Mouse (Mus musculus): ENCODE measurements around the gene Cdkn1a. TPM values are rescaled to one million over a fixed set of nuclear protein-coding genes. Genes with fewer than 3 reads are reported as not detected.

Gene Cdkn1a
- polyA plus RNA-seq, 1 experiment from 2014 or later, result 39.3 TPM

Other genes with a start within 250 kb of the Cdkn1a start
- gene Pnpla1, start 232.6 kb upstream of the Cdkn1a start, polyA plus RNA-seq (2015; fragmentation: Nextera tagmentation; extraction: Ambion mirVana), result 0.10 TPM in 1 of 2 replicates, not detected in the other
- 1.4 and 2.2 TPM in 2 replicates for gene 4930539E08Rik, start 175.7 kb upstream of the Cdkn1a start, polyA plus RNA-seq (2015; fragmentation: Nextera tagmentation; extraction: Ambion mirVana)
- gene Pxt1, start 147.1 kb upstream of the Cdkn1a start, polyA plus RNA-seq (2015; fragmentation: Nextera tagmentation; extraction: Ambion mirVana), result not detected in 2 replicates
- 64.7 and 65.8 TPM in 2 replicates for gene Kctd20, start 139.0 kb upstream of the Cdkn1a start, polyA plus RNA-seq (2015; fragmentation: Nextera tagmentation; extraction: Ambion mirVana)
- gene Stk38, start 83.0 kb upstream of the Cdkn1a start, polyA plus RNA-seq (2015; fragmentation: Nextera tagmentation; extraction: Ambion mirVana), result 95.4 and 121 TPM in 2 replicates
- gene Srsf3, start 58.3 kb upstream of the Cdkn1a start, polyA plus RNA-seq (2015; fragmentation: Nextera tagmentation; extraction: Ambion mirVana), result 723 and 729 TPM in 2 replicates
- 4.9 and 5.4 TPM in 2 replicates for gene Rab44, start 23.2 kb downstream of the Cdkn1a start, polyA plus RNA-seq (2015; fragmentation: Nextera tagmentation; extraction: Ambion mirVana)
- 2.8 and 3.0 TPM in 2 replicates for gene Cpne5, start 147.2 kb downstream of the Cdkn1a start, polyA plus RNA-seq (2015; fragmentation: Nextera tagmentation; extraction: Ambion mirVana)
- 118 and 133 TPM in 2 replicates for gene Ppil1, start 173.2 kb downstream of the Cdkn1a start, polyA plus RNA-seq (2015; fragmentation: Nextera tagmentation; extraction: Ambion mirVana)
- 92.2 and 95.2 TPM in 2 replicates for gene BC004004, start 177.8 kb downstream of the Cdkn1a start, polyA plus RNA-seq (2015; fragmentation: Nextera tagmentation; extraction: Ambion mirVana)
- 3.7 and 4.4 TPM in 2 replicates for gene Pi16, start 226.7 kb downstream of the Cdkn1a start, polyA plus RNA-seq (2015; fragmentation: Nextera tagmentation; extraction: Ambion mirVana)